Mouse (Mus musculus) forebrain, postnatal 0 days (tissue): ENCODE results near the gene Spg7. TPM values are rescaled to one million over a fixed set of nuclear protein-coding genes. Genes with fewer than 3 reads are reported as not detected.

Source experiments
- ATAC-seq: fragments of 200-750 bp; cut with Nextera tagmentation; 2 replicates; pipeline ENCODE4 v1.8.0; 2017; ENCODE audit warnings: mild to moderate bottlenecking, moderate library complexity
- DNase-seq: peaks from one replicate; pipeline ENCODE4 v3.0.0-alpha.2; 2015
- H3K27ac ChIP-seq: fragments of 300-500 bp; sonication (generic); 2 replicates; pipeline ENCODE4 v1.5.1; 2014; ENCODE audit warnings: low read depth, mild to moderate bottlenecking, antibody characterized with exemption, low read length, moderate library complexity, mixed read lengths
- H3K27me3 ChIP-seq: fragments of 300-500 bp; sonication (generic); 2 replicates; pipeline ENCODE4 v1.6.1; 2014; ENCODE audit warnings: mild to moderate bottlenecking, low read length, mixed read lengths; ENCODE audit not compliant: insufficient read depth
- H3K36me3 ChIP-seq: fragments of 300-500 bp; sonication (generic); 2 replicates; pipeline ENCODE4 v1.6.1; 2014; ENCODE audit warnings: mild to moderate bottlenecking, moderate library complexity; ENCODE audit not compliant: insufficient read depth
- H3K4me1 ChIP-seq: fragments of 300-500 bp; sonication (generic); 2 replicates; pipeline ENCODE4 v1.6.1; 2014; ENCODE audit warnings: antibody characterized with exemption; ENCODE audit not compliant: insufficient read depth
- H3K4me2 ChIP-seq: fragments of 300-500 bp; sonication (generic); 2 replicates; pipeline ENCODE4 v1.6.1; 2014; ENCODE audit warnings: low read depth, mild to moderate bottlenecking, moderate library complexity
- H3K4me3 ChIP-seq: fragments of 300-500 bp; sonication (generic); 2 replicates; pipeline ENCODE4 v1.5.1; 2014; ENCODE audit warnings: low read depth, low read length, mixed read lengths
- H3K9ac ChIP-seq: fragments of 300-500 bp; sonication (generic); 2 replicates; pipeline ENCODE4 v1.6.1; 2014; ENCODE audit warnings: mild to moderate bottlenecking
- H3K9me3 ChIP-seq: fragments of 300-500 bp; sonication (generic); 2 replicates; pipeline ENCODE4 v1.6.1; 2016; ENCODE audit warnings: low read length
- CTCF ChIP-seq: sonication (generic); IDR thresholded peaks from 2 replicates; pipeline ENCODE4 v1.5.1; 2016; ENCODE audit warnings: antibody characterized with exemption, control low read depth, low read depth
- WGBS: fragments of 180-500 bp; shearing (Covaris S2); extraction: QIAGEN DNeasy Blood & Tissue Kit; methylation state at CpG from one replicate; pipeline ENCODE4 v1.1.7; 2014; 5-methylcytosine and 5-hydroxymethylcytosine counted together
- polyA plus RNA-seq: library from polyadenylated mRNA; unstranded; fragments of >200 nt; fragmentation: Nextera tagmentation; extraction: Ambion mirVana; gene quantifications from 2 replicates; pipeline ENCODE4 v1.2.1, GENCODE M21; 2015
- total RNA-seq: library from RNA; depleted of rRNA; stranded (reverse); fragments of >200 nt; gene quantifications from 2 replicates; pipeline ENCODE4 v1.2.3, GENCODE M21; 2014

The Spg7 gene
- total and polyA plus RNA-seq, 2 experiments from 2014 or later: 52.9 to 56.2 TPM

DNA sequence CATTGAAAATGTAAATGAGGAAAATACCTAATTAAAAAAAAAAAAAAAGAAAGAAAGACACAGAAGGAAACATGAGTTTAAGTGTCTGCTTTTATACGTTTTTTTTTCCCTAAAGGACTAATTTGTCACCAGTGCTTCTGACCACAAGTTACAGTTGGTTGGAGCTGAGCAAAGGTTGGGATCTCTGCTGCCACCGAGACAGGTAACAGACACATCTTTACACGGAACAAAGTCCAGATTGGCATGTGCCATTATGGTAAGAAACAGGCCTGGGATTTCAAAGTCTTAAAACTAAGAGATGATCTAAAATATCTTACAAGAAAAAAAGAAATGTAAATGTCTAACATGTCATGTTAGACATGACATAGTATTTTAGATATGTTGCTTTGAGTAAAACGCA is 16.0 kb upstream of the Spg7 start:
- no peaks in the 10 kb centered on the region for H3K27me3 ChIP-seq
- no peak overlapping the region for H3K4me2 ChIP-seq
- DNase-seq (no peak), ATAC-seq (no peak)
- 0 out of 2 replicates have a peak, but pooled peaks cover 5% of the 10 kb centered on the region for H3K4me1 ChIP-seq
- TF ChIP-seq CTCF: no peak
- no peaks in the 10 kb centered on the region for H3K9me3 ChIP-seq
- H3K27ac ChIP-seq: no peak overlapping the region
- 86% methylated on average over 4 of the region's 4 CpGs for WGBS
- H3K9ac ChIP-seq: no peak overlapping the region
- H3K36me3 ChIP-seq: no peaks in the 10 kb centered on the region; the same call in 1 of the 2 replicates
- no peak overlapping the region for H3K4me3 ChIP-seq

DNA sequence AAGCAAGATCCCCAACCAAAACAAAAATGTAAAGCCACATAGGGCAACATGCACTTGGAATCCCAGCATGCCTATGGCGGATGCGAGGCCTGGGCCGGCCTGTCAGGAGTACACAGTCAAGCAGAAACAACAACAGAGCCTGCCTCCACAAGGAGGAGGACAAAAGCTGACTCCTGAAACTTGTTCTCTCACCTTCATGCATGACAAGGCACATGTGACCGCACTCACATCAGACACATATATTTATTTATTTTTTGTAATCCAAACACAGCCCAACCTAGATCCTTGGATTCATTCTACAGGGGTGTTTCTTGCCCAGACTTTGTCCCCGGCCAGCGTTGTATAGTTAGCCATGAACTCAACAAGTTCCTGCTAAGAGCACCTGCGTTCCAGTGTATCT is 14.9 kb upstream of the Spg7 start:
- no peak overlapping the region for H3K27ac ChIP-seq
- ATAC-seq (no peak), DNase-seq (no peak)
- WGBS: 90% methylated on average over 7 of the region's 7 CpGs
- no peak overlapping the region for H3K4me2 ChIP-seq
- no peak for TF ChIP-seq CTCF
- H3K9me3 ChIP-seq: no peaks in the 10 kb centered on the region
- H3K4me3 ChIP-seq: no peak overlapping the region
- 0 out of 2 replicates have a peak, but pooled peaks cover 5% of the 10 kb centered on the region for H3K4me1 ChIP-seq
- H3K36me3 ChIP-seq: no peaks in the 10 kb centered on the region; the same call in 1 of the 2 replicates
- no peaks in the 10 kb centered on the region for H3K27me3 ChIP-seq
- H3K9ac ChIP-seq: no peak overlapping the region

DNA sequence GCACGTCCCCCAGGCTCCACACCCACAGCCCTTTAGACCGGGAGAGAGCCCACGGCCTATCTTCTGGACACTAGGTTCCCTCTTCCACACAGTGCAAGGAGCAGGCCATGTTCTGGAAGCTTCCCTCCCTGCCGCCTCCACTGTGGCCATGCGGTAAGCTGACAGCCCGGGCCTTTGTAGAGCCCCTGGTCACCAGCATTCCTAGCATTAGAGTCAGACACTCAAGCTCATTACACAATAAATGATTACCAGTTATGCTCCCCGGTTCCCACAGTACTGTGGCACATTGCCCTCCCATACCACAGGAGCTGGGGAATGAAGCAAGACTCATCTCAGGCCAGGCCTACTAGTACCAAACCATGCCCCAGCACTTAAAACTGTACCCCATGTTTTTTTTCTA is 14.3 kb upstream of the Spg7 start:
- H3K4me2 ChIP-seq: no peak overlapping the region
- H3K4me3 ChIP-seq: no peak overlapping the region
- ATAC-seq (no peak), DNase-seq (no peak)
- no peak for TF ChIP-seq CTCF
- no peak overlapping the region for H3K27ac ChIP-seq
- WGBS: 84% methylated on average over 7 of the region's 7 CpGs
- no peaks in the 10 kb centered on the region for H3K27me3 ChIP-seq
- no peak overlapping the region for H3K9ac ChIP-seq
- H3K36me3 ChIP-seq: no peaks in the 10 kb centered on the region; the same call in 1 of the 2 replicates
- H3K4me1 ChIP-seq: 0 out of 2 replicates have a peak, but pooled peaks cover 1% of the 10 kb centered on the region
- no peaks in the 10 kb centered on the region for H3K9me3 ChIP-seq

DNA sequence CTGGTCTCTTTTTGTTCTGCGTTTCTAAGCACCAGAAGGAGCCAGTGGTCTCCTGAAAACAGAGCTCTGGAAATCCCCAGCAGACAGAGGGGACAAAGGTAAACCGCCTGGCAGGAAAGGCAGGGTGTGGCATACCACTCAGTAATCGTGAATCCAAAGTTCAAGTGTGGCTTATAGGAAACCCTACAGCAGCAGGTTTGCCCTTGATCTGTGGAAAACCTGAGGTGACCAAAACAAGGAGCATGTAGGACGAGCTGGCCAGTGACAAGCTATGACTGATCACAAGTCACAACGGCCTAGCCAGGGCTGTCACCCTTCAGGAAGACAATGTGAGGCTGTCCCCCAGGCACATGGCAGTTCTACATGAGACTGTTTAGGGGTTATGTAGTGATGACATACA is 11.3 kb upstream of the Spg7 start:
- no peaks in the 10 kb centered on the region for H3K4me1 ChIP-seq
- H3K27ac ChIP-seq: no peak overlapping the region
- no peak overlapping the region for H3K4me3 ChIP-seq
- H3K9me3 ChIP-seq: no peaks in the 10 kb centered on the region
- H3K4me2 ChIP-seq: no peak overlapping the region
- no peaks in the 10 kb centered on the region for H3K36me3 ChIP-seq
- 77% methylated on average over 5 of the region's 5 CpGs for WGBS
- no peak for TF ChIP-seq CTCF
- DNase-seq: no peak
- H3K9ac ChIP-seq: no peak overlapping the region
- no peaks in the 10 kb centered on the region for H3K27me3 ChIP-seq
- ATAC-seq: no peak

DNA sequence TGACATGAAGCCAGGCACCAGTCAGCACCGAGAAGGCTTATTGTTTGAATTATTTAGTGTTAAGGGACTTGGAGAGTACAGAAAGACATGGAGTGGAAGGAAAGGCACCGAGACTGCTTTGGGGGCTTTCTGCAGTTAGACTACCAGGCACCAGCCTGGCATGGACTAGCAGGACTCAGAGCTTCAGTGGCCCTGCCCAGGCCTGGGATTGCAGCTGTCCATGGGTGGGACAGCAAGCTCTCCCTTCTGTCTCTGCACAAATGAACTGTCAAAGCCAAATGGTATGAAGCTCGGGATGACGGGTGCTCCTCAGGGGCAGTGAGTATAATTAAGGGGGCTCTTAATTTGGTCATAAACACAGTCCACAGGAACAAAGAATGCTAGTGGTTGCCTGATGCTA is 1.3 kb downstream of the Spg7 start:
- no peaks in the 10 kb centered on the region for H3K36me3 ChIP-seq
- TF ChIP-seq CTCF: no peak
- 75% methylated on average over 4 of the region's 4 CpGs for WGBS
- H3K9me3 ChIP-seq: no peaks in the 10 kb centered on the region
- peak overlapping the region; percentile 82 for H3K4me2 ChIP-seq
- no peaks in the 10 kb centered on the region for H3K27me3 ChIP-seq
- DNase-seq (no peak), ATAC-seq (no peak)
- H3K27ac ChIP-seq: 0 out of 2 replicates have a peak overlapping the region, but pooled peaks have one; percentile 95
- H3K4me3 ChIP-seq: no peak overlapping the region
- H3K4me1 ChIP-seq: peaks cover 15% of the 10 kb centered on the region
- no peak overlapping the region for H3K9ac ChIP-seq

DNA sequence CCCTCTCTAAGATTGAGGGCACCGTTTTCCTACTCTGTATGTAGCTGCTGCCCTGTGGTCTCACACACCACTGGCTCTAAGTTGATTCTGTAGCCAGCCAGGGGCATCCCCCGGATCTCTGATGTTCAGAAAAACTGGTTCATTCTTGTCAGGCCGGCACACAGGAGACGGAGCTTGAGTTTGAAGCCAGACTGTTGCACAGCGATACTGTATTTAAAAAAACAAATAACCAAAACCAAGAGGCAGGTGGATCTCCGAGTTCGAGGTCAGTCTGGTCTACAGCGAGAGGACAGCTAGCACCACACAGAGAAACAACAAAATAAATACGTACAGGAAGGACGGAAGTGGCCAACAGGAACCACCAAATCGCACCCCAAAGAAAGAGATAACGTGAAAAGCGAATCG is 2.1 kb downstream of the Spg7 start:
- Histone ChIP-seq H3K4me2 (peak overlapping the region; percentile 82), H3K4me3 (peak overlapping the region; percentile 92), H3K4me1 (peaks cover 15% of the 10 kb centered on the region), H3K27me3 (no peaks in the 10 kb centered on the region), H3K9me3 (no peaks in the 10 kb centered on the region), H3K36me3 (no peaks in the 10 kb centered on the region), H3K9ac (peak overlapping the region; percentile 93), H3K27ac (peak overlapping the region; percentile 95)
- WGBS: 2% methylated on average over 14 of the region's 14 CpGs
- no peak for TF ChIP-seq CTCF
- DNase-seq (no peak), ATAC-seq (peak; percentile 42)

DNA sequence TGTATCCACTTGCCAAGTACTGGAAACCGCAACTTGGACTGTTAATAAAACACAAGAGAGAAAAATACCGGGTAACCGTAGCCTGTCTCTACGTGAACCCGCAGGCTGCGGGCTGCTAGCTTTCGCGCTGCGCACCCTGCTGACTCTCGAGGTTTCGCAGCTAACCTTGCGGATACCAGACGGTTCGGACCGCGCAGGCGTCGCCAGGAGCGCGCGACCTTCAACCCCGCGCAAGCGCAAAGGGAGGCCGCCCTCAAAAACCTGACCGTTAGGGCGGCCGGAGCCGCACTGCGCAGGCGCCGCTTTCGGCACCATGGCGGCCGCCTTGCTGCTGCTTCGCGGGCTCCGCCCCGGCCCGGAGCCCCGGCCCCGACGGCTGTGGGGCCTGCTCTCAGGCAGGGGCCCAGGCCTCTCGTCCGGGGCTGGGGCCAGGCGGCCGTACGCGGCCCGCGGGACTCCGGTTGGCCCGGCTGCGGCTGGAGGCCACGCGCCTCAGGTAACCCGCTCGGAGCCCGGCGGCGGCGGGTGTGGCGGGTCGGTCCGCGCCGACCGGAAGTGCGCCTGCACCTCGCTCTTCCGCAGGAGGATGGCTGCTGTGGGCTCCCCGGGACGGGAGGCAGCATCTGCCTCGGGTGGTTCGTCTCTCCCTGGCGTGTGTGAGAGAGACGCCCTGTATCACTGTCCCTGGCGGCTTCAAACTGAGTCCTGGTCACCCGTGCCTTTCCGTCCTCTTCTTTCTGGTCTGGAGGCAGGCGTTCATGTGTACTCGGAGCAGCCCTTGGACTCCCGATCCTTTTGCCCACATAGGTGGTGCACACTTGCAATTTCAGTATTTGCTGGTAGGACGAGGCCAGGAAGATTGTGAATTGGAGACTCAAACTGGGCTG is 2.7 kb downstream of the Spg7 start:
- Histone ChIP-seq H3K4me3 (peak overlapping the region; percentile 92), H3K4me1 (peaks cover 15% of the 10 kb centered on the region), H3K9me3 (no peaks in the 10 kb centered on the region), H3K9ac (peak overlapping the region; percentile 93), H3K27me3 (no peaks in the 10 kb centered on the region), H3K36me3 (no peaks in the 10 kb centered on the region), H3K4me2 (peak overlapping the region; percentile 82), H3K27ac (peak overlapping the region; percentile 95)
- DNase-seq (peak; percentile 98), ATAC-seq (peak; percentile 97)
- under 1% methylated on average over 84 of the region's 84 CpGs for WGBS
- TF ChIP-seq CTCF: peak; percentile 72
